Mouse (Mus musculus): ENCODE results near the gene Hist1h2ah. TPM values are rescaled to one million over a fixed set of nuclear protein-coding genes. Genes with fewer than 3 reads are reported as not detected.

Gene Hist1h2ah
- polyA plus RNA-seq, 1 experiment = 0.95 TPM

DNA sequence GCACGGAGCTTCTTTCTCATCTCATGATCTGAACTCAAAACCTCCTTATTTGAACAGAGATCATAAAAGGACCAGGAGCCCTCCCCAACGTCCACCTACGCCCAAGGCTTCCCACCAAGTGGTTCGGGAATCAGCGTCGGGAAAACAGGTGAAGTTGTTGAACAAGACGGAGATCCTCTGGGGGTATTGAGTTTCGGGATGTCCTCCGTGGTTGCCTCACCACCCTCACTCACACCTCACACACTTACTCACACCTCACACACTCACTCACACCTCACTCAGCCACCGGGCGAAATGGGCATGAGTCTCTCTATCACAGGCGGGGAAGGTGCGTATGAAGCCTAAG lies 38.6 kb downstream of the Hist1h2ah start:
- WGBS = 8% methylated on average over 13 of the region's 13 CpGs
- no peak overlapping the region for H3K4me3 ChIP-seq (ENCODE audit: insufficient read depth, low read depth, low read length)
- peaks cover 10% of the 10 kb centered on the region for H3K27me3 ChIP-seq (replicated peaks; ENCODE audit: control insufficient read depth, insufficient read depth, low read length)
- H3K27ac ChIP-seq (ENCODE audit: insufficient read depth, low read depth, low read length) = no peak overlapping the region
- TF ChIP-seq CTCF (conservative IDR thresholded peaks at IDR 0.05; ENCODE audit: insufficient read depth, insufficient read length, low read depth, low read length) (no peak), POLR2A (IDR thresholded peaks at IDR 0.05; ENCODE audit: low read depth, low read length) (no peak)
- H3K4me1 ChIP-seq (ENCODE audit: control insufficient read depth, insufficient read depth, low read length) = no peaks in the 10 kb centered on the region
- no peak for DNase-seq
- no peaks in the 10 kb centered on the region for H3K36me3 ChIP-seq (ENCODE audit: control insufficient read depth, insufficient read depth, low read length)

DNA sequence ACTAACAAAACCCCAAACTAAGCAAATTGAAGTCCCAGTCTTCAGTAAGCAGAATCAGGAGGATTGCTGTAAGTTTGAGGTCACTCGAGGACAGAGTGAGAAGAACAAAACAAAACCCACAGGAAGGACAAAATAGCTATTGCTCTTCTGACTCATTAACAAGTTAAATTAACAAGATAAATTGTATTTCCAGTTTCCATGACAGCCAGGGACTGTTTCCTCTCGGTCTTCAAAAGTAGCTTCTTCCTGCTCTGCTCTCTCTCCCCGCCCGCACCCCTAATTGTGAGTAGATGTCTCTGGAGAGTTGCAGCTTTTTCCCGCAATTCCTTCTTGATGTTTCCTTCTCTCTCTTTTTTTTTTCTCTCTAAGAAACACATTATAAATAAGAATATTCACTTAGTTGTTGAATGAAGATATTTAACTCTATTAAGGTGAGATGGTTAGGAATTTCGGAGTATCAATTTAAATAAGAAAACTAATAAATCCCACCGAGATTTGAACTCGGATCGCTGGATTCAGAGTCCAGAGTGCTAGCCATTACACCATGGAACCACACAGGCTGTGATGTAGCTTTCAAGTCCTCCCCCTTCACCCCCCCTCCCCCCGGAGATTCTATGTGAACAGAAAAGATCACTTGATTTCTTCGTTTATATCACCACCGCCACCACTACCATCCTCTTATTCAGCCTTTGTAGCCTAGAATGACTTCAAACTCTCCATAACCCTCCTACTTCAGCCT lies 39.1 kb downstream of the Hist1h2ah start:
- peaks cover 10% of the 10 kb centered on the region for H3K27me3 ChIP-seq (replicated peaks; ENCODE audit: control insufficient read depth, insufficient read depth, low read length)
- no peaks in the 10 kb centered on the region for H3K4me1 ChIP-seq (ENCODE audit: control insufficient read depth, insufficient read depth, low read length)
- H3K4me3 ChIP-seq (ENCODE audit: insufficient read depth, low read depth, low read length) = no peak overlapping the region
- 12% methylated on average over 12 of the region's 12 CpGs for WGBS
- H3K36me3 ChIP-seq (ENCODE audit: control insufficient read depth, insufficient read depth, low read length) = no peaks in the 10 kb centered on the region
- H3K27ac ChIP-seq (ENCODE audit: insufficient read depth, low read depth, low read length) = no peak overlapping the region
- TF ChIP-seq POLR2A (IDR thresholded peaks at IDR 0.05; ENCODE audit: low read depth, low read length) = no peak
- TF ChIP-seq CTCF (conservative IDR thresholded peaks at IDR 0.05; ENCODE audit: insufficient read depth, insufficient read length, low read depth, low read length) = no peak
- peak; percentile 8 for DNase-seq

DNA sequence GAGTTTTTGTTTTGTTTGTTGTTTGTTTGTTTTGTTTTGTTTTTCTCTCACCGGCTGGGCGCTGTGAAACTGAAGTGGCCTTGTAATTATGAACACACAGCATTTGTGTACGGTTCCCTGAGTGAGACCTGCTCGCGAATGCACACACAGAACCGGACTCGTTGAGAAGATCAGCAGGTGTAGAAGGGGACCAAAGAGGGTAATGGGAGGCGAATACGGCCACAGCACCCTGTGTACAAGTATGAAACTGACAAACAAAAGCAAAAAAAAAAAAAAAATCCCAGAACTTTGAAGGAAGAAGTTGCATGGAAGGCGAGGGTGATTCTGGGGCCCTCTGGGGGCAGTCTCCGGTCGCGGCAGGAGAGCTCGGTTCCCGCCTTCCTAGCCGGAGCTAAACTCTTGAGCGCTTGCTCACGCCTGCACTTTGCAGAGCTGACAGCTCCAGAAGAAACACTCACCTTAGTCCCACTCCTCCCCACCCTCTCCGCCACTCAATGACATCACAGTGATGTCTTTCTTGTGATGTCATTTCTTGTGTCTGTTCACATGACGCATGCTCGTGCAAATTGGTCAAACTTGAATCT lies 39.9 kb downstream of the Hist1h2ah start:
- peak; percentile 19 for DNase-seq
- Histone ChIP-seq H3K27me3 (replicated peaks; ENCODE audit: control insufficient read depth, insufficient read depth, low read length) (peaks cover 10% of the 10 kb centered on the region), H3K4me3 (ENCODE audit: insufficient read depth, low read depth, low read length) (no peak overlapping the region)

DNA sequence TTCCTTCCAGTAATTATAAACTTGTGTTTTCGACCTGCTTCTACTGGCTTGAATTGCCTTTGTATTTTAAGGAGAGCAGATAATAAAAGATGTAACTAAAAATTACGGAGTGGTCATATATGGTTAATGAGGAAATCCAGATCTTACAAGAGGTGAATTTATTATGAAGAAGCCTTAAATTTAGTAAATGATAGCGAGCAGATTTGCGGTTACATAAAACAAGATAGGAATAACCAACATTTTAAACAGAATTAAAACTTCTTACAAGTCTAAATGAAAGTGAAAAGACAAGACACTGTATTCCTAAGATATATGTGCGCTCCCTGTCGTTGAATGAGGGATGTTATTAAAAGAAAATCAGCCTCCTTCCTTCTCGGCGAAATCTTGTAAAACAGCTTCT lies 40.5 kb downstream of the Hist1h2ah start:
- DNase-seq = no peak
- Histone ChIP-seq H3K4me3 (ENCODE audit: insufficient read depth, low read depth, low read length) (no peak overlapping the region), H3K4me1 (ENCODE audit: control insufficient read depth, insufficient read depth, low read length) (no peaks in the 10 kb centered on the region), H3K27me3 (replicated peaks; ENCODE audit: control insufficient read depth, insufficient read depth, low read length) (peaks cover 10% of the 10 kb centered on the region), H3K36me3 (ENCODE audit: control insufficient read depth, insufficient read depth, low read length) (no peaks in the 10 kb centered on the region), H3K27ac (ENCODE audit: insufficient read depth, low read depth, low read length) (no peak overlapping the region)
- TF ChIP-seq POLR2A (IDR thresholded peaks at IDR 0.05; ENCODE audit: low read depth, low read length) (no peak), CTCF (conservative IDR thresholded peaks at IDR 0.05; ENCODE audit: insufficient read depth, insufficient read length, low read depth, low read length) (no peak)
- WGBS = 16% methylated on average over 8 of the region's 8 CpGs

More for the DNA sequence above, 39.9 kb downstream of the Hist1h2ah start:
- TF ChIP-seq POLR2A (IDR thresholded peaks at IDR 0.05; ENCODE audit: low read depth, low read length) = no peak
- TF ChIP-seq CTCF (conservative IDR thresholded peaks at IDR 0.05; ENCODE audit: insufficient read depth, insufficient read length, low read depth, low read length) = no peak
- H3K27ac ChIP-seq (ENCODE audit: insufficient read depth, low read depth, low read length) = no peak overlapping the region
- 6% methylated on average over 21 of the region's 21 CpGs for whole genome bisulfite sequencing
- no peaks in the 10 kb centered on the region for H3K36me3 ChIP-seq (ENCODE audit: control insufficient read depth, insufficient read depth, low read length)
- H3K4me1 ChIP-seq (ENCODE audit: control insufficient read depth, insufficient read depth, low read length) = no peaks in the 10 kb centered on the region

DNA sequence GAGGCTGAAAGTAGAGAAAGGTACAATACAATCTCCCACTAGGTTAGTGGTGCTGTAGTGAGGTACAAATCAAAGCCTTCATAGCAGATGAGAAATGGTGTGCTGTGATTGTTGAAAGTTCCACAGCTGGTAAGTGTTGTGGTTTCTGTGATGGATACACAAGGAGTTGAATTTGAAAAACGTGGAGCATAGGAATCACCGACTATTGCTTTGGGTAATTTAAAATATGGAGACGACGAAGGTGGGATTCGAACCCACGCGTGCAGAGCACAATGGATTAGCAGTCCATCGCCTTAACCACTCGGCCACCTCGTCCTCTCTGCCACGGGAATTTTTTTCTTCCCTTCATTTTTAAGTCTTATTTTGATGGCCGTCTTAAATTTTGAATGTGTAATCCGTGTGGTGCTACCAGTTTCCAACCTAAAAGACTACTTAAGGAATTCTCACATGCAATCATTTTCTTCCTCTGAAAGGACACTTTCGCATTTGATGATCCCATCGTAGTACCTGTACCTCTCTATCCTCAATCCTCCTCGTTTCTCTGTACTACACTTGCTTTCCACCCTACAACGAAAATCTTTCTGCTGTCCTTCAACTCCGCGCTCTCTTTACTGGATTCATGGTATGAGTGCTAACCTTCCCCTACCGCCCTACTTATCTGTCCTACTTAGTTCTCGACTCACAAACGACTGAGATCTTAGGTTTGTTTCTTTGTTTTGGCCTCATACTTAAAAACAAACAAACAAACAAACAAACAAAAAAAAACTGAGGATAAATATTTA lies 41.2 kb downstream of the Hist1h2ah start:
- Histone ChIP-seq H3K27me3 (replicated peaks; ENCODE audit: control insufficient read depth, insufficient read depth, low read length) (peaks cover 10% of the 10 kb centered on the region), H3K27ac (ENCODE audit: insufficient read depth, low read depth, low read length) (no peak overlapping the region), H3K4me1 (ENCODE audit: control insufficient read depth, insufficient read depth, low read length) (no peaks in the 10 kb centered on the region), H3K36me3 (ENCODE audit: control insufficient read depth, insufficient read depth, low read length) (no peaks in the 10 kb centered on the region), H3K4me3 (ENCODE audit: insufficient read depth, low read depth, low read length) (no peak overlapping the region)
- TF ChIP-seq CTCF (conservative IDR thresholded peaks at IDR 0.05; ENCODE audit: insufficient read depth, insufficient read length, low read depth, low read length) = no peak
- TF ChIP-seq POLR2A (IDR thresholded peaks at IDR 0.05; ENCODE audit: low read depth, low read length) = no peak
- 13% methylated on average over 22 of the region's 22 CpGs for WGBS
- DNase-seq = peak; percentile 25

DNA sequence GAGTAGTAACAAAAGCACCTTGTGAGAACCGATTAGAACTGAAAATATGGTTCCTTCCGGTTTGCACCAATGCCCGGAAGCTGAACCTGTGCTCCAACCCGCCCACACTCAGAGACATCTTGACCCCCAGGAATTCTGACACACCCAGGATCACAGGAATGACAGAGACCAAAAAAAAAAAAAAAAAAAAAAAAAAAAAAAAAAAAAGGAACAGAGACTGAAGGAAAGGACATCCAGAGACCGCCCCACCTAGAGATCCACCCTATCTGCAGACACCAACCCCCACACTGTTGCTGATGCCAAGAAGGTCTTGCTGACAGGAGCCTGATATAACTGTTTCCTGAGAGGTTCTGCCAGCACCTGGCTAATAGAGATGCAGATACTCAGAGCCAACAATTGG lies 42.8 kb downstream of the Hist1h2ah start:
- TF ChIP-seq POLR2A (IDR thresholded peaks at IDR 0.05; ENCODE audit: low read depth, low read length) = no peak
- no peak for TF ChIP-seq CTCF (conservative IDR thresholded peaks at IDR 0.05; ENCODE audit: insufficient read depth, insufficient read length, low read depth, low read length)
- WGBS = 89% methylated on average over 5 of the region's 5 CpGs
- H3K4me3 ChIP-seq (ENCODE audit: insufficient read depth, low read depth, low read length) = no peak overlapping the region
- DNase-seq = no peak
- H3K27ac ChIP-seq (ENCODE audit: insufficient read depth, low read depth, low read length) = no peak overlapping the region
- H3K27me3 ChIP-seq (replicated peaks; ENCODE audit: control insufficient read depth, insufficient read depth, low read length) = peaks cover 7% of the 10 kb centered on the region
- H3K4me1 ChIP-seq (ENCODE audit: control insufficient read depth, insufficient read depth, low read length) = no peaks in the 10 kb centered on the region
- no peaks in the 10 kb centered on the region for H3K36me3 ChIP-seq (ENCODE audit: control insufficient read depth, insufficient read depth, low read length)

Other genes with a start within 250 kb of the Hist1h2ah start
- 0.33 TPM in 1 of 2 replicates, not detected in the other for gene Hist1h2an, start 248.3 kb downstream of the Hist1h2ah start, polyA plus RNA-seq (2012; rRNA removed)
- 0.43 TPM in 1 of 2 replicates, not detected in the other for gene Hist1h2bp, start 248.1 kb downstream of the Hist1h2ah start, polyA plus RNA-seq (2012; rRNA removed)
- gene Hist1h2bq, start 225.4 kb downstream of the Hist1h2ah start, polyA plus RNA-seq (2012; rRNA removed) = 1.4 and 2.7 TPM in 2 replicates
- gene Hist1h2ao, start 225.1 kb downstream of the Hist1h2ah start, polyA plus RNA-seq (2012; rRNA removed) = not detected in 2 replicates
- not detected in 2 replicates for gene Hist1h4m, start 223.8 kb downstream of the Hist1h2ah start, polyA plus RNA-seq (2012; rRNA removed)
- gene Hist1h4n, start 203.4 kb downstream of the Hist1h2ah start, polyA plus RNA-seq (2012; rRNA removed) = 3.6 and 5.2 TPM in 2 replicates
- gene Hist1h2ap, start 202.1 kb downstream of the Hist1h2ah start, polyA plus RNA-seq (2012; rRNA removed) = 7.6 and 8.6 TPM in 2 replicates
- gene Hist1h2br, start 201.8 kb downstream of the Hist1h2ah start, polyA plus RNA-seq (2012; rRNA removed) = 1.3 and 2.1 TPM in 2 replicates
- 0.39 and 0.44 TPM in 2 replicates for gene Zfp184, start 90.5 kb downstream of the Hist1h2ah start, polyA plus RNA-seq (2012; rRNA removed)
- 0.04 and 0.06 TPM in 2 replicates for gene Pom121l2, start 54.4 kb downstream of the Hist1h2ah start, polyA plus RNA-seq (2012; rRNA removed)
- 0.22 TPM in 1 of 2 replicates, not detected in the other for gene Prss16, start 25.8 kb downstream of the Hist1h2ah start, polyA plus RNA-seq (2012; rRNA removed)
- 4.2 and 6.0 TPM in 2 replicates for gene Hist1h2bk, start 302 bp upstream of the Hist1h2ah start, polyA plus RNA-seq (2012; rRNA removed)
- gene Hist1h4i, start 5.8 kb upstream of the Hist1h2ah start, polyA plus RNA-seq (2012; rRNA removed) = 10.5 and 12.5 TPM in 2 replicates
- gene Hist1h2ag, start 7.4 kb upstream of the Hist1h2ah start, polyA plus RNA-seq (2012; rRNA removed) = 0.76 TPM in 1 of 2 replicates, not detected in the other
- 0.92 and 1.0 TPM in 2 replicates for gene Hist1h2bj, start 7.6 kb upstream of the Hist1h2ah start, polyA plus RNA-seq (2012; rRNA removed)
- gene Vmn1r188, start 48.9 kb upstream of the Hist1h2ah start, polyA plus RNA-seq (2012; rRNA removed) = not detected in 2 replicates
- gene Vmn1r189, start 70.3 kb upstream of the Hist1h2ah start, polyA plus RNA-seq (2012; rRNA removed) = not detected in 2 replicates
- not detected in 2 replicates for gene Vmn1r191, start 148.4 kb upstream of the Hist1h2ah start, polyA plus RNA-seq (2012; rRNA removed)
- gene Vmn1r192, start 155.6 kb upstream of the Hist1h2ah start, polyA plus RNA-seq (2012; rRNA removed) = not detected in 2 replicates
- gene Vmn1r193, start 187.6 kb upstream of the Hist1h2ah start, polyA plus RNA-seq (2012; rRNA removed) = not detected in 2 replicates
- gene Vmn1r194, start 208.6 kb upstream of the Hist1h2ah start, polyA plus RNA-seq (2012; rRNA removed) = not detected in 2 replicates
- gene Vmn1r195, start 235.0 kb upstream of the Hist1h2ah start, polyA plus RNA-seq (2012; rRNA removed) = not detected in 2 replicates

All from kidney, adult 2 months (tissue).